Mouse (Mus musculus): ENCODE data around the gene Ldb2. TPM values are rescaled to one million over a fixed set of nuclear protein-coding genes. Genes with fewer than 3 reads are reported as not detected.

The Ldb2 gene
- polyA plus RNA-seq, 1 experiment, result not detected

GRCm38 (mm10) chr5:44505221-44505620, 294.3 kb downstream of the Ldb2 start:
- TF ChIP-seq EP300 (IDR thresholded peaks at IDR 0.05; ENCODE audit: insufficient read depth, low read depth, low read length), result no peak
- no peak for TF ChIP-seq POLR2A (IDR thresholded peaks at IDR 0.05; ENCODE audit: insufficient read depth, low read length)
- TF ChIP-seq CTCF (IDR thresholded peaks at IDR 0.05; ENCODE audit: low read depth, low read length), result no peak
- Histone ChIP-seq H3K4me3 (ENCODE audit: low read depth, low read length) (no peak overlapping the region), H3K27ac (ENCODE audit: insufficient read depth, low read length) (no peak overlapping the region), H3K36me3 (ENCODE audit: control insufficient read depth, insufficient read depth, low read length, poor library complexity, severe bottlenecking) (no peaks in the 10 kb centered on the region), H3K4me1 (ENCODE audit: control insufficient read depth, insufficient read depth, low read length) (no peaks in the 10 kb centered on the region), H3K27me3 (ENCODE audit: control insufficient read depth, insufficient read depth, low read length, poor library complexity, severe bottlenecking) (no peaks in the 10 kb centered on the region; the same call in 1 of the 2 replicates), H3K9ac (ENCODE audit: low read depth, poor library complexity, severe bottlenecking) (no peak overlapping the region), H3K9me3 (replicated peaks; ENCODE audit: control insufficient read depth, insufficient read depth, low read length, poor library complexity, severe bottlenecking) (no peaks in the 10 kb centered on the region)

DNA sequence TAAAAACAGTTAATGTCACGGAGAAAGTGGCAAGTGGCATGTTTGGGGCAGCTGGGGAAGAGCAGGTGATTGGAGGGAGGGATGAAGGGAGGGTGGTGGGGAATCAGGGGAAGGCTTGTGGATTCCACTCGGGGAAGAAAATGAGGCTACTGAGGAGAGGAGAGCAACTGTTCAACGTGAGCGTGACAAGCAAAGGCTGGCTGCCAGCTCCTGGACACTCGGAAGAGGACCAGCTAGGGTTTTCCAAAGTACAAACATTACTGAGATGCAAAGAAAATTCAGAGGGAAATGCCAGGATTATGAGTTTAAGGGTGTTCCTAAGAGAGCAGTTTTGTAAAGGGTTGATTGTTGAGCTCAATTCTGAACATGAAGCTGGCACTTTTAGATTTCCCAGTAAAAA, 294.7 kb downstream of the Ldb2 start:
- Histone ChIP-seq H3K27ac (ENCODE audit: insufficient read depth, low read length) (no peak overlapping the region), H3K4me3 (ENCODE audit: low read depth, low read length) (no peak overlapping the region), H3K9me3 (replicated peaks; ENCODE audit: control insufficient read depth, insufficient read depth, low read length, poor library complexity, severe bottlenecking) (no peaks in the 10 kb centered on the region), H3K4me1 (ENCODE audit: control insufficient read depth, insufficient read depth, low read length) (no peaks in the 10 kb centered on the region), H3K9ac (ENCODE audit: low read depth, poor library complexity, severe bottlenecking) (no peak overlapping the region), H3K36me3 (ENCODE audit: control insufficient read depth, insufficient read depth, low read length, poor library complexity, severe bottlenecking) (no peaks in the 10 kb centered on the region), H3K27me3 (ENCODE audit: control insufficient read depth, insufficient read depth, low read length, poor library complexity, severe bottlenecking) (no peaks in the 10 kb centered on the region; the same call in 1 of the 2 replicates)
- no peak for TF ChIP-seq CTCF (IDR thresholded peaks at IDR 0.05; ENCODE audit: low read depth, low read length)
- no peak for TF ChIP-seq EP300 (IDR thresholded peaks at IDR 0.05; ENCODE audit: insufficient read depth, low read depth, low read length)
- no peak for TF ChIP-seq POLR2A (IDR thresholded peaks at IDR 0.05; ENCODE audit: insufficient read depth, low read length)

- no peak overlapping the region for H3K4me3 ChIP-seq (ENCODE audit: low read depth, low read length)
- TF ChIP-seq POLR2A (IDR thresholded peaks at IDR 0.05; ENCODE audit: insufficient read depth, low read length) (no peak), EP300 (IDR thresholded peaks at IDR 0.05; ENCODE audit: insufficient read depth, low read depth, low read length) (no peak), CTCF (IDR thresholded peaks at IDR 0.05; ENCODE audit: low read depth, low read length) (no peak)
- H3K27me3 ChIP-seq (ENCODE audit: control insufficient read depth, insufficient read depth, low read length, poor library complexity, severe bottlenecking), result no peaks in the 10 kb centered on the region; the same call in 1 of the 2 replicates
- no peaks in the 10 kb centered on the region for H3K36me3 ChIP-seq (ENCODE audit: control insufficient read depth, insufficient read depth, low read length, poor library complexity, severe bottlenecking)
- H3K4me1 ChIP-seq (ENCODE audit: control insufficient read depth, insufficient read depth, low read length), result no peaks in the 10 kb centered on the region
- H3K27ac ChIP-seq (ENCODE audit: insufficient read depth, low read length), result no peak overlapping the region
- no peaks in the 10 kb centered on the region for H3K9me3 ChIP-seq (replicated peaks; ENCODE audit: control insufficient read depth, insufficient read depth, low read length, poor library complexity, severe bottlenecking)
- no peak overlapping the region for H3K9ac ChIP-seq (ENCODE audit: low read depth, poor library complexity, severe bottlenecking)
Observed at GRCm38 (mm10) chr5:44498229-44498628, 301.3 kb downstream of the Ldb2 start.

DNA sequence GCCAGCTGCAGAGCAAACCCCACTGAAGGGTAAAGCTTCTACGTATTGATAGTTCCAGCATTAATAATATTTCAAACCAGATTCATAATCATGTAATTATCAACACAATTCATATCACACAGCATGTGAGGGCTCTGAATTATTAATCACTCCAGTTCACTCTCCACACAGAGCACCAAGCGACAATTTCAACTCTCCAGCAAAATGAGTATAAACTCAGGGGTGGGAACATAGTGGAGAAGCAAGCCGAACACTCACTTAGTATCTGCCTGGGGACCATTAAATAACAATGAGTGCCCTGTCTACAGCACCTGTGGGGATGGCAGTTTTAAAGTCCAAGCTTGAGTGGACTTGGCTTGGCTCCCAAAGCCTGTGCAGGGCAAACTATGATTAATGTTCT, 302.6 kb downstream of the Ldb2 start:
- Histone ChIP-seq H3K27ac (ENCODE audit: insufficient read depth, low read length) (no peak overlapping the region), H3K9ac (ENCODE audit: low read depth, poor library complexity, severe bottlenecking) (no peak overlapping the region), H3K27me3 (ENCODE audit: control insufficient read depth, insufficient read depth, low read length, poor library complexity, severe bottlenecking) (no peaks in the 10 kb centered on the region; the same call in 1 of the 2 replicates), H3K4me1 (ENCODE audit: control insufficient read depth, insufficient read depth, low read length) (no peaks in the 10 kb centered on the region), H3K9me3 (replicated peaks; ENCODE audit: control insufficient read depth, insufficient read depth, low read length, poor library complexity, severe bottlenecking) (no peaks in the 10 kb centered on the region), H3K4me3 (ENCODE audit: low read depth, low read length) (no peak overlapping the region), H3K36me3 (ENCODE audit: control insufficient read depth, insufficient read depth, low read length, poor library complexity, severe bottlenecking) (no peaks in the 10 kb centered on the region)
- TF ChIP-seq POLR2A (IDR thresholded peaks at IDR 0.05; ENCODE audit: insufficient read depth, low read length), result no peak
- TF ChIP-seq CTCF (IDR thresholded peaks at IDR 0.05; ENCODE audit: low read depth, low read length), result no peak
- no peak for TF ChIP-seq EP300 (IDR thresholded peaks at IDR 0.05; ENCODE audit: insufficient read depth, low read depth, low read length)

DNA sequence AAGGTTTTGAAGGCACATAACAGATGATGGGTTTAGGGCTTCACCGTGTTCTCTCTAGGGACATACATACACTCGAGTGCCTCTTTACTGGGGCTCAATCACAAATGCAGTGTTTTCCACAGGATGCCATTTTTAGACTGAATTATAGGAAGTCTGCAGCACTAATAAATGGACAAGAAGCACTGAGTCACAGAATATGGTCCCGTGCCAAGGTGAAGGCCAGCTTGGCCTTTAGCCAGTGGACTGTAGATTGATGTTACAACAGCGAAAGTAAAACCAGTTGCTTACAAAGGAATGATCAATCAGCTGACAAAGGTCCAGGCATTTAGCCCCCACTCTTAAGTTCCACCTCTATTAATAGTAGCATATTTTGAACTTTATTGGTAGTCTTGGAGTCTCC, 304.4 kb downstream of the Ldb2 start:
- H3K4me3 ChIP-seq (ENCODE audit: low read depth, low read length), result no peak overlapping the region
- no peaks in the 10 kb centered on the region for H3K9me3 ChIP-seq (replicated peaks; ENCODE audit: control insufficient read depth, insufficient read depth, low read length, poor library complexity, severe bottlenecking)
- no peaks in the 10 kb centered on the region for H3K4me1 ChIP-seq (ENCODE audit: control insufficient read depth, insufficient read depth, low read length)
- no peaks in the 10 kb centered on the region for H3K27me3 ChIP-seq (ENCODE audit: control insufficient read depth, insufficient read depth, low read length, poor library complexity, severe bottlenecking)
- TF ChIP-seq CTCF (IDR thresholded peaks at IDR 0.05; ENCODE audit: low read depth, low read length), result no peak
- no peak for TF ChIP-seq POLR2A (IDR thresholded peaks at IDR 0.05; ENCODE audit: insufficient read depth, low read length)
- no peak for TF ChIP-seq EP300 (IDR thresholded peaks at IDR 0.05; ENCODE audit: insufficient read depth, low read depth, low read length)
- H3K27ac ChIP-seq (ENCODE audit: insufficient read depth, low read length), result no peak overlapping the region
- no peak overlapping the region for H3K9ac ChIP-seq (ENCODE audit: low read depth, poor library complexity, severe bottlenecking)
- no peaks in the 10 kb centered on the region for H3K36me3 ChIP-seq (ENCODE audit: control insufficient read depth, insufficient read depth, low read length, poor library complexity, severe bottlenecking)

GRCm38 (mm10) chr5:44494133-44494532, 305.3 kb downstream of the Ldb2 start:
- Histone ChIP-seq H3K4me1 (ENCODE audit: control insufficient read depth, insufficient read depth, low read length) (no peaks in the 10 kb centered on the region), H3K27me3 (ENCODE audit: control insufficient read depth, insufficient read depth, low read length, poor library complexity, severe bottlenecking) (no peaks in the 10 kb centered on the region), H3K4me3 (ENCODE audit: low read depth, low read length) (no peak overlapping the region), H3K36me3 (ENCODE audit: control insufficient read depth, insufficient read depth, low read length, poor library complexity, severe bottlenecking) (no peaks in the 10 kb centered on the region), H3K9me3 (replicated peaks; ENCODE audit: control insufficient read depth, insufficient read depth, low read length, poor library complexity, severe bottlenecking) (no peaks in the 10 kb centered on the region), H3K27ac (ENCODE audit: insufficient read depth, low read length) (no peak overlapping the region), H3K9ac (ENCODE audit: low read depth, poor library complexity, severe bottlenecking) (no peak overlapping the region)
- TF ChIP-seq POLR2A (IDR thresholded peaks at IDR 0.05; ENCODE audit: insufficient read depth, low read length) (no peak), EP300 (IDR thresholded peaks at IDR 0.05; ENCODE audit: insufficient read depth, low read depth, low read length) (no peak), CTCF (IDR thresholded peaks at IDR 0.05; ENCODE audit: low read depth, low read length) (no peak)

Measured in ES-Bruce4 (cell line).